Mouse (Mus musculus): ENCODE measurements around the gene Tdrkh. TPM values are rescaled to one million over a fixed set of nuclear protein-coding genes. Genes with fewer than 3 reads are reported as not detected.

Gene Tdrkh
- polyA plus RNA-seq, 2 experiments from 2014 or later: 4.9 to 6.1 TPM

DNA sequence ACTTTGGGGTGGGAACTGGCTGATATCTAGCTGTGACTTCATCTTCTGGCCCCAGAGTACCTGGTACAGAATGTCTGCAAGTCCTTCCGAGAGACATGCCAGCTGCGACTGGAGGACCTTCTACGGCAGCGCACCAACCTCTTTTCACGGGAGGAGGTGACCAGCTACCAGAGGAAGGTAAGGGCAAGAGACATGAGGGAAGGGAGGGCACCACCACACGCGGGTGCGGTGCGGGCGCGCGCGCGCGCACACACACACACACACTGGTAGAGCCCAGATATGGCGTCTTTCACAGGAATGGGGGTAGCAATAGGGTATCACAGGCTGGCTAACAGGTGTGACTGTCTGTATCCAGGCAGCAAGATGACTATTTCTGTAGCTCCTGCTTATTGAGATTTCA lies 23.7 kb upstream of the Tdrkh start:
- ATAC-seq: no peak

DNA sequence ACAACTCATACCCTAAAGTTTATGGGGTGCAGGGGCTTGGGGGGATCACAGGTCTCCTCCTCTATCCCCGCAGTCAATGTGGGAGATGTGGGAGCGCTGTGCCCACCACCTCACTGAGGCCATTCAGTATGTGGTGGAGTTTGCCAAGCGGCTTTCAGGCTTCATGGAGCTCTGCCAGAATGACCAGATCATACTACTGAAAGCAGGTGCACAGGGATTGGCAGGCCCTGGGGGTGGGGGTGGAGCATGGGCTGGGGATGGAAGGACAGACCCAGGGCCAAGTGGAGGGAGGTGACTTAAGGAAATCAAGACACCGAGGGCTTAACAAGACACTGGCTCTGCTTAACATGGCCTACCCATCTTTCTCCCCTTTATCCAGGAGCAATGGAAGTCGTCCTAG lies 22.1 kb upstream of the Tdrkh start:
- no peak for ATAC-seq

DNA sequence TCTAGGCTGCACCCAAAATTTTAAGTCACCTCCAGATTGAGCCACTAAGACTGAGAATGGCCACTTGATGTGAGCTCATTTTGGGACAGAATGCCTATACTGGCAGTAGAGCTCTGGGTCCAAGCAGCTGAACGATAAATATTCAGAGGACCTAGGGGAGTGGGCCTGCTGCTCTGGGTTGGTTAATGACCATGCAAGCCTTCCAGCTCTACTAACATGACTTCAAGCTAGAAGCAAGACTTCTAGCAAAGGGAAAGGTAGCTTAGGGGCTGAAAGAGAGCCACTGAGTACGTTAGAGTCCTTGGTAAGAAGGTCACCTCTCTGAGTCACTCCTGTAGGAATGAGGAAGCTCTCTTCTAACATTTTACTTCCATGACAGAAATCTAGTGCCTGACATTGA lies 20.9 kb upstream of the Tdrkh start:
- ATAC-seq: no peak

DNA sequence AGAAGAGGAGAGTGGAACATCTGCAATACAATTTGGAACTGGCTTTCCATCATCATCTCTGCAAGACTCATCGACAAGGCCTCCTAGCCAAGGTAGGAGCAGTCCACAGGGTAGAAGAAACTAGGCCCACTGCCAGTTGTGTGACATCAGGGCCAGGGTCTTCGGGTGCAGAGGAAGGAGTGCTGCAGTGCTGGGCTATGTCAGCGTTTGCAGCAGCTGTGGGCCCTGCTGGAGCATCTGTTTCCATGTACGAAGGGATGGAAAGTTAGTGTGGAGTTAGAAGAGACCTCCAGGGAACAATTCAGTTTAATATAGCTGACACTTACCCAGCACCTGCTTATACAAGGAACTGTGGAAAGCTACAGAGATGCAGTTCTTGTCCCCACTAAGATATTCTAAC lies 20.0 kb upstream of the Tdrkh start:
- no peak for ATAC-seq

DNA sequence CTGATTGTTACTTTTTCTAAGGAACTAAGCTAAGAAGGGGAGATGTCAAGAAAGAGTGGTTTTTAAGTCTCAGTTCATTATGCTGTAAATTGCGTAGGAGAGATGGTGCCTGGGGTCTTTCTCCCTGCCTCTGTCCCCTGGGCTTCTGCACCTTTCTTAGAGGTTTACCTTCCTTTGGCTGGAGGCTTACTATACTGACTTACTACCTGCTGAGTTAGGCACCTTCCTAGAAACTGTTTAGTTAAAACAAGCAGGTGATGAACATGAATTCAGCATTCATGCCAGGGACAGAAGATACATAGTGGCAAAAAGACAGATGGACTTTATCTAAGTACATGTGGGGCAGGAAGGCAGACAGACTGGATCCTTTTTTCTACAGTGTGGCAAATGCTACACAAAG lies 16.7 kb upstream of the Tdrkh start:
- ATAC-seq: no peak

DNA sequence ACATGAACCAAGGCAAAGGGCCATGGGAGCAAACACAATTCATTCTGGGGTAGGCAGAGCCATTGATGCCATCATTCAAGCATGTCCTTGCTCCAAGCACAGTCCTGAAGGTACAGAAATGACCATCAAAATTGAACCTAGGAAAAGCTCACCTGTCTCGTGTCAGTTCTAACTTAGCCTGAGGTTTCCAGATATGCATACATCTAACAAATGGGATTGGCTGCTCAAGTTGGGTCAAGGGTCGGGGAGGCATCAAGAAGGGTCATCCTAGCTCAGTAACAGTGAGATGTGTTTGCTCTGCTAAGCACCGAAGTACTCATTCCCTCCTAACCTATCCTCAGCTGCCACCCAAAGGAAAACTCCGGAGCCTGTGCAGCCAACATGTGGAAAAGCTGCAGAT lies 16.2 kb upstream of the Tdrkh start:
- no peak for ATAC-seq

DNA sequence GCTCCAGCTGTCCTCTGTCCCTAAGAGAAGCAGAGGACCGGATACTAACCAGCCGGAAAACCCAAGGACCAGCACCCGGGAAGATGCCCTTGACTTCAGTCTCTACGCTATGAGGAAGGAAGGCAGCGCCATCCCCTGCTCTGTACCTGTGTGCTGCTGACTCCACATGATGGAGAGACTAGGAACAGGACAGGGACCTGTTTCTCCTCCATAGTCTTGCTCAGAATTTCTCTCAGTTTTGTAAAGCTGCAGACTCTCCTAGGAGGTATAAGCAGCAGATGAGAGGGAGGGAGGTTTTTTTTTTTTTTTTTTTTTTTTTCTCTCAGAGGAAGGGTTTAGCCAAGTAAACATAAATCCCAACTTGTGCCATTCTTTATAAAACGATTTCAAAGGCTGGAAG lies 14.9 kb upstream of the Tdrkh start, which contains the start of gene Lingo4:
Gene Lingo4 (plus strand): TSS at position 301 of the 400 bp plus-strand sequence.
- no peak for ATAC-seq

DNA sequence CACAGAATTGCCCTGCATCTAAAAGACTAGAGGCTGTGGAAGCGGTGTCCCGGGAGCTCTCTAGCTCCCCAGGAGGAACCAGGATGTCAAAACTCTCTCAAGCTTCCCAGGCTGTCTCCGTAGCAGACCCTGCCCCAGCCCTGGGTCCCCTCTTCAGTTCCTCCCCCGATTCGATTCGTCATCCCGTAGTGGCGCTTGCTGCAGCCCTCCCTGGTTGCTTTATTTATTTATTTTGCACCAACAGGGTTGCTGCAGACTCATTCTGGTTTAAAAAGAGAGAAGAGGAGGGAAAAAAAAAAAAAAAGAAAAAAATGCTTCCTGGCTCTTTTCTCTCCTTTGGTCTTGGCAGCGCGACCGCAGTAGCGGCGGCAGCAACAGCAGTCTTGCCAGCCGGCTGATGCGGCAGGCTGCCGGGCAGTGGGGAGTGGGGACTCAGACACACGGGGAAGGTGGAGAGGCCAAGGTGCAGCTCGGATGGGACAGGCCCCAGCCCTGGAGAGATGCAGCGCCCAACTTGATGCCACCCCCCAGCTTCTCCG lies 14.1 kb upstream of the Tdrkh start:
- ATAC-seq: no peak

DNA sequence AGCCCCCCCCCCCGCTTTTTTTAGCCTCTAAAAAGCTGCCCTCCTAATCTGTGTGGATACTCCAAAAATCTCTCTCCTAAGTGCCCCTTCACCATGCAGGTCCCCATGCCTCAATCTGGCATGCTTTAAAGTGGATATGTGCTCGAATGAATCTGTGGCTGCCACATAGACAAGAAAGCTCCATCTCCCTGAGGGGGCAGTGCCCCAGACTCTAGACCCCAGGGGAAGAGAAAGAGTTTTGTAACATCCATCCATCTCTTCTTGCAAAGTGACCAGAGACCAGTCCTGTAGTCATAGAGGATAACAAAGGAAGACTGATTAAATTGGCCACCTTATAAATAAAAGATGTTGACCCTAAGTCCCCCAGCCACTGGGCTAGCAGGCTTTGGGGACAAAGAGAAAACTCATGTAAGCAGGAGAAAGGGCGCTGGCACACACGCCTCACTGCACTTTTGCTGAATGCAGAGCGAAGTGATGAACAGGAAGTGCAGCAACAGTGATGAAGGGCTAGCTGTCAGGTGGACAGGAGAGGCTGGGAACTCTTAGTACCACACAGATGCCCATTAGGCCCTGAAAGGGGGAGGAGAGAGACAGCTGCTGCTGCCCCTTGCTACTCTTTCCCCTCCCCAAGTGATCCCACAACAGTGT lies 13.3 kb upstream of the Tdrkh start:
- no peak for ATAC-seq

DNA sequence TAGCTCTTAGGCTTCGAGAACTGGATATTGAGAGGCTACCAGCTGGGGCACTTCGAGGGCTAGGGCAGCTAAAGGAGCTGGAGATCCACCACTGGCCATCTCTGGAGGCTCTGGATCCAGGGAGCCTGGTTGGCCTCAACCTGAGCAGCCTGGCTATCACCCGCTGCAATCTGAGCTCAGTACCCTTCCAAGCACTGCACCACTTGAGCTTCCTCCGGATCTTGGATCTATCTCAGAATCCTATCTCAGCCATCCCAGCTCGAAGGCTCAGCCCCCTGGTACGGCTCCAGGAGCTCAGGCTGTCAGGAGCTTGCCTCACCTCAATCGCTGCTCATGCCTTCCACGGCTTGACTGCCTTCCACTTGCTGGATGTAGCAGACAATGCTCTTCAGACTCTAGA lies 10.6 kb upstream of the Tdrkh start:
- ATAC-seq: no peak

DNA sequence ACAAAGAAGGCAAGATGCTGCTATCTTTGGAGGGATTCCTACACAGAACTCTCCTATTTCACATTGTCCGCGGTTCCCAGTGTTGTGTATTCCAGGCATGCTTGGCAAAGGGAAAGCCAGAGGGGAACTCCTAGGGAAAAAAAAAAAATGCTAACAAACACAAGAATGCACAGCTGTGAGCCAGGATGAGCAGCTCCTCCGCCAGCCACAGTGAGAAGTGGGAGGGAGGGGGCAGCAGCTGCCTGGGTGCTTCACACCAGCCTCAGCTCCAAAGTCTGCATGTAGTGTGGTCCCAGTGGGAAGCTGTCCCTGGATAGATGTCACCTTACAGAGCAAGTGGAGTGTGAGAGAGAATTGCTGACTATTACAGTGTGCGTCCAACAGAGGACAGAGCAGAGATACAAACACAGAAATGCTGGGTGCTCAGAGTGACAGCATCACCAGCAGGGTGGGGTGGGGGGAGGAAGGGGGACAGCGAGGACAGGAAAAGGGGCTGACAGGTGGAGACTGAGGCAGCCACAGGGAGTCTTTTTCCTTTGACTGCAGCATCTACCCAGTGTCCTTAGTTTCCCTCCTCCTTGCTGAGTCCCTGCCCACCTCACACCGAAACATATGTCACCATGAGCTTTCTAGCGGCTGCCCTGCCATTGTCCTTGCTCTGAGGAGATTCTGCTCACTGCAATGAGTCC lies 8.6 kb upstream of the Tdrkh start:
- no peak for ATAC-seq

DNA sequence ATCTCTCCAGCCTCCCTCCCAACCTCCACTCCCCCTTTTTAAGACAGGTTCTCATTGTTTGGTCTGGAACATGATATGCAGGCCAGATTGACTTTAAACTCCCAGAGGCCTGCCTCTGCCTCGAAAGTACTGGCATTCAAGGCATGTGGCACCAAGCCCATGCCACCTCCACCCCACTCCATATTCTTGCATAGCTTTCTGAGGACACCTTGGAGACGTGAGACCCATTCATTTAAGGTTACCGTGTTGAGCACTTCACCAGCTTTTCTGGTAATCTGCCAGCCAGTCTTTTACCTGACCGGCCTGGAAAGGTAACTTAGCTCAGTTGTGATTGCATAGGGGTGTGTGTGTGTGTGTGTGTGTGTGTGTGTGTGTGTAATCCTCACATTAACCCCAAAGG lies 7.5 kb upstream of the Tdrkh start:
- no peak for ATAC-seq

DNA sequence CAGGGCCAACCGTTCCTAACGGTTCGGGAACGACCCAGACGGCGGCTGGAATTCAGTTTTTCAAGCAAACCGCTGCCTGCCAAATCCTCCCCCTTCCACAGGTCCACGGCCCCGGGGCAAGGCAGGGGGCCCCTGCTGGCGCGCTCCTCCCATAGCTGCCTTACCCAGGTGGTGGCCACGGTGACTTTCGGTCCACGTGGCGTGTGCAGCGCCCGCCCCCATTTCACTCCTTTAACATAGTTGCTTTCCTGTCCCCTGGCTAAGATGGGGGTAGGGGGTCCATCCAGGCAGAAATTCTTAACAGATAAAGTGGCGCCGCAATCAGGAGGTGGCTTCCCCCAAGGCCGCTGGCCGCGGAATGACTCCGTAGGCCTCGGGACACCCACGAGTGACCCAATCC lies 543 bp upstream of the Tdrkh start:
- ATAC-seq: peak; percentile 2

DNA sequence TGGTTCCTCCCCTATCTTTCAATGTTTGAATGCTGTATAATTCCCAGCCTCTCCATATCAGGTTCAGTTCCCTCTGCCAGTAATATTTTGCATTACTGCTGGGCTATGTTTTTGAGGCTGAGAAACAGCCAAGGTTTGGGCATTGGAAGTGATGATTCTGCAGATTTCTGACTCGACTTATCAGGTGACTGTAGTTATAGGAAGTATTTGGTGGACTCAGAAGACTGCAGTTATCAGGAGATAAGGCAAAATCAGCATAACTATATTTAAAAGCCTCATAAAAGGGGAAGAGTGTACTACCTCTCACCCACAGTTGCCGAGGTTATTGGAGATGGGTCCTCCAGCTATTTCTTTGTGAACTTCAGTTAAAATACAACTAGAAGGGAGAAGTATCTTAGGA lies 17.9 kb downstream of the Tdrkh start:
- ATAC-seq: no peak

DNA sequence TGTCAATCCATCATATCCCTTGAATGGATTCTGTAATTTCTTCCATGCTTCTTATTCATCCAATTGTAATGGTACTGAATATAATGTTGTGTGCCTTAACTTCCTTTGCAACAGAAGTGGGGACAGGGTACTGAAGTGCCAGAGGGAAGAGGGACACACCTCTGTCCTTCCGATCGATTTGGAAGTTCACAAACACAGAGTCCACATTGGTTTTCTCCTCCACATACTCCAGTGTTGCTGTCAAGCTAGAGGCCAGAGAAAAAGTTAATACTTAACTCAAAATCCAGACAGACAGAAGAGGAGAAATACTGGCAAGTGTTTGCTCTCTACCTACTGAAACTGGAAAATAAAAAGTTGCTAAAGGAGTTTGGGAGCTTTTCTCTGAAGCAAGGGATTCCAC lies 21.2 kb downstream of the Tdrkh start:
- no peak for ATAC-seq

DNA sequence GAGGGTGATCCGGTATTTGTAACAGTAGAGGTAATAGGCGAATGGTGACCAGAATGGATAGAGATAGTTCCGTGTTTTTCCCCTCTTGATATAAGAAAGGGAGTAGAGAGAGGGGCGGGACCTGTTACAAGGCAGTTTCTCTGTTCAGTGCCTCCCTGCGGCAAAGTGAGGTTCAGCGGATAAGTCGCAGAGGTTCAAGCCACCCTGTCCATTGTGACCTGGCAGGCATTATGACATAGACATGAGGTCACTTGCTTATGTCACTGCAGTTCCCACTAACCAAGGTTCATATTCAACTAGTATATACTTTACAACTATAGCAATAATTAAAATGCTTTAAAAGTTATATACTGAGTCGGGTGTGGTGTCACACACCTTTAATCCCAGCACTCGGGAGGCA lies 23.3 kb downstream of the Tdrkh start:
- no peak for ATAC-seq

DNA sequence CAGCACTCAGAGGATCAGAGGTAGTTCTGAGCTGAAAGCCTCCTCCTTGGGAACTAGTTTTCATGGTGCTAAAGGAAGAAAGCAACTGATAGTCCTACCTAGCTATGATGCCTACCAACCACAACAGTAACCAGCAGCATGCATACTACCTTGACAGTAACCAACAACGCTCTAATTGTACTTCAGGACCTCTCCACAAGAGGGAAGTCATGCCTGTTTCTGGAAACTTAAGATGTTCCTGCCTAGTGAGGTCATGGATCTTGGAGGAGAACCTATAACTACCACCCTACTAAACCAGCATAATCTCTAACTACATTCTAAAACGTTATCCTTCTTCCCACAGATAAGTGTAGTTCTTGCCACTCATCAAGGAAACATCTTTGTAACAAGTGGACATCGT lies 28.1 kb downstream of the Tdrkh start:
- ATAC-seq: no peak

DNA sequence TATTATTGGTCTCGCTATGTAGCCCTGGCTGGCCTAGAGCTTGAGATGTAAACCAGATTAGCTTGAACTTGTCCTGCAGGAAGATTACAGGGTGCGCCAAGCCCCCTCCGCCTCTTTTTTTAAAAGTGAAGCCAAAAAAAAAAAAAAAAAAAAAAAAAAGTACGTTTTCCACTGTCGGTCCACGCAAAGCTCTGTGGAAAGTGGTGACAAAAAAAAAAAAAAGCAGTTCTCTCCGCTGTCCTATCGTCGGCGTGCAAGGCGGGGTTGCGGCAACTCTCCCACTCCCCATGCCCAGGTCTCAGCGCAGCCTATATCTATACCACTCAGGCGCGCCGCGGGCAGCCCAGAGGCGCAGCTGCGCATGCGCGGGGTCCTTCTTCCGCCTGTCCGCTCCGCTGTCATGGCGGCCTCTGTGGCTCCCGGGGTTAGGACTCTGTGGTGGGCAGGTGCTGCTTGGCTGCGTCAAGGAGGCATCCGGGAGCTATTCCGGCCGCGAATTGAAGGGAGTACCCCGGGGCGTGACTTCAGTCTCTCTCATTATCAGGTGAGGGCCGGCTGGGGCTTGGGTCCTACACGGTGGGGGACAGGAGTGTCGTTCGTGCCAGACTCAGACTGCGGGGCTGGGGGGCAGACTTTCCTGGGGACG lies 30.0 kb downstream of the Tdrkh start, which contains the start of gene Mrpl9:
Gene Mrpl9 (plus strand): TSS at position 368 of the 646 bp plus-strand sequence.
- peak; percentile 87 for ATAC-seq

DNA sequence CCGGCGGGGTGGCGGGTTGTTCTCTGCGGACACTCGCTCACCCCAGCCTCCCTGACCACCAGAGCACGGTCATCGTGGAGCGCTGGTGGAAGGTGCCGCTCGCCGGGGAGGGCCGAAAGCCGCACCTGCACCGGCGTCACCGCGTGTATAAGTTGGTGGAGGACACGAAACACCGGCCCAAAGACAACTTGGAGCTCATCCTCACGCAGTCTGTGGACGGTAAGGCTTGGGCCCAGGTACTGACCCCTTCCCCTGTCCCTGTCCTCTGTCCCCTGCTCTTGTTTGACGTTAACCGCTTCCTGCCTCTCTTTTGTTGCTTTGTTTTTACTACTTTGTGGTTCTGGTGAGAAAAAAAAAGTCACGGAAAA lies 30.5 kb downstream of the Tdrkh start, which contains the start of gene Oaz3:
Gene Oaz3 (minus strand): TSS at position 319 of the 368 bp plus-strand sequence.
- ATAC-seq: peak; percentile 46

DNA sequence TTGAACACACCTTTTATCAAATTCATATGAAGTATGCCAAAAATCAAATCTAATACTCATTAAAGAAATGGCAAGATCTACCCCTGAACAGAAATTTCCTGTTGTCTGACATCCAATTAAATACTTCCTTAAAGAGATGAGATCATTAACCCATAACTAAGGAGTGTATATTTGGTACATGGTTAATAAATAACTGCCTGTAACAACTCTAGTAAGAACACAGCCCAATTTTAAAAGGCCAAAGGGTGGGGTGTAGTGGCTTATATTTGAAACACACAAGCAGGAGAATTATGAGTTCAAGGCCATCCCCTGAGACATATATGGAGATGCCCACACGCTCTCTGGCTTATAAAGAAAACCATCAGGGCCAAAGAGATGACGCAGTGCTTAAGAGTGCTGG lies 36.3 kb downstream of the Tdrkh start:
- ATAC-seq: no peak

DNA sequence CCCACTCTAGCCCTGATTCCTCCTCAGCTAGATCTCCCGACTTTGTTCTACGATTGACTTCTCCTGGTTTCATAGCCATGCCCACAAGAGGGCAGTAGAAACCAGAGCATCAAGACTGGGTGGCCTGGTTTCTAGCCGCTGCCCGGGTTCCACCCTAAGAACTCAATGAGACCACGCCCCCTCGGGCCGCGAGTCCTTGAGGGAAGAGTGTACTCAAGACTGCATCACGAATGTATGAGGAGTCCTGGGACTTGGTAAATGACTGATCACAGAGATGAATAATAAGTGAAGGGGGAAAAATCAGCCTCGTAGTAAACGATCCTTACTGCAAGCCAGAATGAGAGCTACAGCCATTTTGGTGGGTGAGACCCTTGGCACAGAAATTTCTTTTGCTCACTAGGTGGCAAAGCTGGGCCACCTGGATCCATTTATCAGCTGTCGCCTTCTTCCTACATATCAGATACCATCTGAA lies 43.5 kb downstream of the Tdrkh start:
- ATAC-seq: peak; percentile 81

DNA sequence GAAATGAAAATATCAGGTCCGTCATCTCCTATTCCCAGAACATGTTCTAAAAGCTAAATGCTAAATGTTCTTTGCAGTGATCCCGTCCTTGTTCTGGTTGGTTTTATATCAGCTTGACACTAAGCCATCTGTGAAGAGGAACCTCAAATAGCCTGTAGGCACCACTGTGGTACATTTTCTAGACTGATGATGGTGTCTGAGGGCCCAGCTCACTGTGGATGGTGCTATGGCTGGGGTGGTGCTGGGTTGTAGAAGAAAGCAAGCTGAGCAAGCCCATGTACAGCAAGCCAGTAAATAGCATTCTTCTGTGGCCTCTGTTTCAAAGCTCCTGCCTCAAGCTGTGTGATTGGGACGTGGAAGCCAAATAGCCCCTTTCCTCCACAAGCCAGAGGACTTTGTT lies 44.0 kb downstream of the Tdrkh start:
- ATAC-seq: no peak

DNA sequence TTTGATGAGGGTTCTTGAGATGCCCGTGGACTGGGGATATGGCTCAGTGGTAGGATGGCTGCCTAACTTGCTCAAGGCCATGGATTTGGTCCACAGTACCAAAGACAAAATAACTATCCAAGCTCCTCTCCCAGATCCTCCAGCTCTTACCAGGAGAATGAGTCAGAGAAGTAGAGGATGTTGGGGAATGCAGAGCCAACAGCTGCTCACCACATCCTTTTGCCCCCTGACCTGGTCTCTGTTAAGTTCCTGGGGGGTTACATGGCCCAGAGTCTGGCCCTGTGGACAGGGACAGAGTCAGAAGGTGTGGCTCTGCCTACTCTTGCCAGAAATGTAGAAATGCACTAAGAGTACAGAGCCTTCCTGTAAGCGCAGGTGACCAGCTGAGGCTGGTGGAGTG lies 46.8 kb downstream of the Tdrkh start:
- ATAC-seq: no peak
